Mouse (Mus musculus) bone marrow macrophage, adult 2 months (primary cell): ENCODE results near the gene Il20rb. TPM values are rescaled to one million over a fixed set of nuclear protein-coding genes. Genes with fewer than 3 reads are reported as not detected.

Source experiments
- H3K27ac ChIP-seq: 2 replicates; pipeline ENCODE4 v1.5.1; 2012; ENCODE audit warnings: low read depth, low read length; ENCODE audit not compliant: insufficient read depth
- H3K4me1 ChIP-seq: 2 replicates; pipeline ENCODE4 v1.6.1; 2012; ENCODE audit warnings: low read length; ENCODE audit not compliant: control insufficient read depth, insufficient read depth
- H3K4me3 ChIP-seq: 2 replicates; pipeline ENCODE4 v1.5.1; 2012; ENCODE audit warnings: mild to moderate bottlenecking, low read length, moderate library complexity; ENCODE audit not compliant: insufficient read depth
- CTCF ChIP-seq: IDR thresholded peaks from 2 replicates; pipeline ENCODE4 v1.5.1; 2012; ENCODE audit warnings: low read depth, mild to moderate bottlenecking, low read length, moderate library complexity
- POLR2A ChIP-seq: IDR thresholded peaks from 2 replicates; pipeline ENCODE4 v1.6.1; 2012; ENCODE audit warnings: mild to moderate bottlenecking, low read depth, low read length, borderline replicate concordance
- polyA plus RNA-seq: library from polyadenylated mRNA; stranded (reverse); fragments of >200 nt; gene quantifications from 2 replicates; pipeline ENCODE4 v1.2.4, GENCODE M21; 2012; ENCODE audit not compliant: missing spikeins, insufficient read depth, insufficient read length

Gene Il20rb
- polyA plus RNA-seq, 1 experiment: 1.1 TPM

- Histone ChIP-seq H3K4me1 (peaks cover 16% of the 10 kb centered on the region), H3K27ac (peak overlapping the region; percentile 36; the same call in 1 of the 2 replicates), H3K4me3 (peak overlapping the region; percentile 46)
- TF ChIP-seq POLR2A (no peak), CTCF (no peak)
These were observed 18.9 kb upstream of the Il20rb start for GRCm38 (mm10) chr9:100505498-100505897.

- TF ChIP-seq POLR2A (no peak), CTCF (no peak)
- Histone ChIP-seq H3K4me3 (no peak overlapping the region), H3K4me1 (peaks cover 23% of the 10 kb centered on the region), H3K27ac (no peak overlapping the region)
These were observed 7.1 kb upstream of the Il20rb start for GRCm38 (mm10) chr9:100493611-100494261.

DNA sequence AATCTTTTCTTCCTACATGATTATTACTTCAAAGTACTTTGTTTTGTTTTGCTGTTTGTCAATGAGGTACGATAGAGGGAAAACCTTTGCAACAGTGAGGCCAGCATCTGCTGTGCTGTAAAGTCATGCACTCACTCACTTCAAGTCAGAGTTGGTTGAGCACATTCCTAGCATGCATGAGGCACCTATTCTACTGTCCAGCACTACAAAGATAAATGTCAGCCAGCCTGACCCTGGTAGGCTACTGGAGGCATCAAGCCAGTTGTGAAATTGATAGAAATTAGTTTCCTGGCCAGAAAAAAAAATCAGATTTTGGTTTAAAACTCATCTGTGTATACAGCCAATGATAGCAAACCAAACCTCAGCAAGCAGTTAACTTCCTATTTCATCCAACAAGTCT, 4.8 kb upstream of the Il20rb start:
- Histone ChIP-seq H3K4me3 (no peak overlapping the region), H3K4me1 (peaks cover 31% of the 10 kb centered on the region), H3K27ac (no peak overlapping the region)
- no peak for TF ChIP-seq CTCF
- TF ChIP-seq POLR2A: no peak

DNA sequence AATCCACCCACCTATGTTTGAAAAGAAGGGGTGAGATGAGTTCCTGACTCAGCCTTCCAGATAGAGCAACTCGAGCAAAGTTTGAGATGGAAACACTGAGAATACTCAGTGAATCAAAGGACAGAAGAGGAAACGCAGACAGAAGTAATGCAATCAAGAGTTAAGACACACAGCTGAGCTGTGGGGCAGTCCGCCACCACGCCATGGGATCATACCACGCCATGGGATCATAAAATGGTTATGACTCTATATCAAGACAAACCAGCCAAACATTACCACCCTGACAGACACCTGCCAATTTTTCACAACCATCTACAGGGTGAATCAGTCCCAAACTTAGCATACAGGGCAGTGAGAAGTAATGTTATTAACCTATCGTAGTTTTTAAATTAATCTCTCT, 2.4 kb upstream of the Il20rb start:
- H3K4me3 ChIP-seq: no peak overlapping the region
- peaks cover 37% of the 10 kb centered on the region for H3K4me1 ChIP-seq
- TF ChIP-seq POLR2A (no peak), CTCF (no peak)
- no peak overlapping the region for H3K27ac ChIP-seq

GRCm38 (mm10) chr9:100488056-100488713, 1.6 kb upstream of the Il20rb start:
- peaks cover 37% of the 10 kb centered on the region for H3K4me1 ChIP-seq
- H3K27ac ChIP-seq: no peak overlapping the region
- no peak overlapping the region for H3K4me3 ChIP-seq
- no peak for TF ChIP-seq POLR2A
- TF ChIP-seq CTCF: no peak

GRCm38 (mm10) chr9:100483318-100483717, 3.3 kb downstream of the Il20rb start:
- TF ChIP-seq CTCF: no peak
- TF ChIP-seq POLR2A: no peak
- H3K27ac ChIP-seq: no peak overlapping the region
- H3K4me1 ChIP-seq: peaks cover 16% of the 10 kb centered on the region
- no peak overlapping the region for H3K4me3 ChIP-seq

DNA sequence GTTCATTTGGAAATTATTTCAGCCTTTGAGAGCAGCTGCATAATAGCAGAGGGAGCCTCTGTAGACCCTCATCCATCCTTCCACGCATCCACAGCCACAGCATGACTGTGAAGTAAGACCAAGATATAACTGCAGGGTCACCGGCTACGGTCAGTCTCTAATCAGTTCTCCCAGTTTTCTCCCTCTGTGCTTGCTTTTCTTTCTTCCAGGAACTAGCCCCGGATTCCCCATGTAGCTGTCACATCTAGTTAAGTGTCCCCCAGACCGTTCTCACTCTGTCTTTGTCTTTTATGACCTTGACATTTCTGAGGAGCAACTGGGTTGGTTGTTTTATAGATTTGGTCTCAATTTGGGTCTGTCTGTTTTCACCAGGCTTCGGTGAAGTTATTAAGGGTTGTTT, 5.0 kb downstream of the Il20rb start:
- no peak overlapping the region for H3K27ac ChIP-seq
- H3K4me3 ChIP-seq: no peak overlapping the region
- TF ChIP-seq POLR2A: no peak
- no peak for TF ChIP-seq CTCF
- peaks cover 8% of the 10 kb centered on the region for H3K4me1 ChIP-seq

DNA sequence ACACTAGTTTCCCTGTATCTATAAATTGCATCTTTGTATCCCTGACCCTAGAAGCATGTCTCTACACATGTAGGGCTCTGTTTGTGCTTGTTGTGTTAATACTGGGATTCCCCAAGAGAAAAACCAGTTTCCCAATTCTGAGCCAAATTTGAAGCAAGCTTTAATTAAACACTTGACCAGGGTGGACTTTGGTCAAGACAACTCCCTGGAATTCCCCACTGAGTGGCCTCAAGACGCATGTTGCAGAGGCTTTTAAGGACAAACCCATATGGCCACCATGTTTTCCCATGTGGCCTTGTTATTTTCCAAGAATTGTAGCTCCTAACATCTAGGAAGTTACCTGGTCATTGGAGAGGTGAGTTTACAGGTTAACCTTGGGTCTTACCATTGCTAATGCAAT, 12.5 kb downstream of the Il20rb start:
- Histone ChIP-seq H3K4me1 (peaks cover 7% of the 10 kb centered on the region; the same call in 1 of the 2 replicates), H3K27ac (no peak overlapping the region), H3K4me3 (no peak overlapping the region)
- TF ChIP-seq CTCF: no peak
- TF ChIP-seq POLR2A: no peak

- Histone ChIP-seq H3K4me1 (peaks cover 7% of the 10 kb centered on the region; the same call in 1 of the 2 replicates), H3K27ac (no peak overlapping the region), H3K4me3 (no peak overlapping the region)
- TF ChIP-seq POLR2A (no peak), CTCF (no peak)
These were observed 13.2 kb downstream of the Il20rb start for GRCm38 (mm10) chr9:100473361-100473760.

GRCm38 (mm10) chr9:100472931-100473330, 13.7 kb downstream of the Il20rb start:
- H3K4me3 ChIP-seq: no peak overlapping the region
- no peak for TF ChIP-seq CTCF
- TF ChIP-seq POLR2A: no peak
- H3K4me1 ChIP-seq: peaks cover 7% of the 10 kb centered on the region; the same call in 1 of the 2 replicates
- H3K27ac ChIP-seq: no peak overlapping the region

DNA sequence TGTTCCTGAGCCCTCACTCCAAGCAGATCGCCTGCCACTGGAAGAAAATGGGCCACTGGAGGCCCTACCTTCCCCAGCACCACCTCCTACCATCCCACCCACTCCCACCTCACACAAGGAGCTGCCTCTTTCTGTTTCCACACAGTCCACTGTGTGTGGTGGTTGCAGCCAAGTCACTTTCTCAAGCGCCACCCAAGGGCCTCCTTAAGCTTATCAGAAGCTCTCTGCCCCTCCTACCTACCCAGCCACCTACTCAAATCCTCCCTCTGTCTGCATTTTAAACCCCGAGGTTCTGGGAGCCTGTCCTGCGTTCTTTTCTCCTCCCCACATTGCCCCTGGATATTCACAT, 15.0 kb downstream of the Il20rb start:
- no peak overlapping the region for H3K4me3 ChIP-seq
- H3K27ac ChIP-seq: no peak overlapping the region
- TF ChIP-seq POLR2A (no peak), CTCF (no peak)
- H3K4me1 ChIP-seq: peaks cover 7% of the 10 kb centered on the region; the same call in 1 of the 2 replicates
